Mouse (Mus musculus) liver, embryonic 14.5 days (tissue): ENCODE results near the gene Map2k5.

Experiments
- CTCF ChIP-seq: IDR thresholded peaks from 2 replicates; pipeline ENCODE4 v1.5.1; 2016; ENCODE audit warnings: antibody characterized with exemption, low read depth, control low read depth
- EP300 ChIP-seq: IDR thresholded peaks from 2 replicates; pipeline ENCODE4 v1.6.1; 2016; ENCODE audit warnings: antibody characterized with exemption, low read depth

DNA sequence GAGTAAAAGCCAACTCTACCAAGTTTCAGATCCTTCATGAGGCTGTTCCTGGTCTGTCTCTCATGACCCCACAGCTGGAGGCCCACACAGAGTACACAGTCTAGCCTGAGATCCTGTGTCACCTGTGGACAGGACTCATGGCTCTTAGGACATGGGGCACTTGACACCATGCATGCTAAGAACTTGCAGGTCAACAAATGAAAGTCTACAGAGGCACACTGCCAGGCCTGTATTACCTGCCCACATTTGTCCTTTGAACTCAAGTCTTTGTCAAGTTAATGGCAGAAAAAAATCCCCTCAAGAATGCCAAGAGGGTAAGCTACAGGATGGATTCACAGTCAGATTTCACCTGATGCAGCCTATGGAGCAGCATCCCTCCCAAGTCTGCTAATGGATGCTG lies 62.5 kb downstream of the Map2k5 start:
- TF ChIP-seq CTCF: no peak
- no peak for TF ChIP-seq EP300
